Mouse (Mus musculus) hindbrain, embryonic 12.5 days (tissue): Measurements from ENCODE around the gene Rasgef1a. TPM values are rescaled to one million over a fixed set of nuclear protein-coding genes. Genes with fewer than 3 reads are reported as not detected.

ENCODE experiments used
- microRNA-seq: library from miRNA; unstranded; fragments of <30 nt; microRNA quantifications from one replicate; pipeline ENCODE4, GENCODE M21; 2017
- polyA plus RNA-seq: library from polyadenylated mRNA; unstranded; fragments of >200 nt; fragmentation: Nextera tagmentation; extraction: Ambion mirVana; gene quantifications from 2 replicates; pipeline ENCODE4 v1.2.1, GENCODE M21; 2016

The Rasgef1a gene
- polyA plus RNA-seq, 1 experiment from 2014 or later, result 0.21 TPM

Small RNA genes lying within 50 kb of the gene (microRNA-seq; reads per million reads assigned to microRNA genes)
- gene Mir7044, result not detected

Other genes with a start within 250 kb of the Rasgef1a start
- gene Zfp637, start 170.3 kb upstream of the Rasgef1a start, polyA plus RNA-seq, result 133 and 140 TPM in 2 replicates
- gene Zfp239, start 149.3 kb upstream of the Rasgef1a start, polyA plus RNA-seq, result 12.2 and 14.9 TPM in 2 replicates
- 474 and 480 TPM in 2 replicates for gene Hnrnpf, start 111.1 kb upstream of the Rasgef1a start, polyA plus RNA-seq
- gene Fxyd4, start 73.7 kb upstream of the Rasgef1a start, polyA plus RNA-seq, result 1.9 and 3.1 TPM in 2 replicates
- gene Csgalnact2, start 127.7 kb downstream of the Rasgef1a start, polyA plus RNA-seq, result 9.8 and 12.3 TPM in 2 replicates
- gene Ret, start 186.3 kb downstream of the Rasgef1a start, polyA plus RNA-seq, result 6.5 and 6.6 TPM in 2 replicates